Mouse (Mus musculus) C2C12 (cell line): ENCODE measurements around the gene Pcolce2. TPM values are rescaled to one million over a fixed set of nuclear protein-coding genes. Genes with fewer than 3 reads are reported as not detected.

ENCODE experiments used
- H3K27me3 ChIP-seq: one replicate; pipeline ENCODE4 v1.6.1; 2011; ENCODE audit not compliant: control insufficient read depth, insufficient read depth, insufficient read length
- H3K36me3 ChIP-seq: one replicate; pipeline ENCODE4 v1.6.1; 2011; ENCODE audit not compliant: control insufficient read depth, insufficient read depth
- H3K4me3 ChIP-seq: one replicate; pipeline ENCODE4 v1.5.1; 2011; ENCODE audit warnings: mild to moderate bottlenecking, control low read depth; ENCODE audit not compliant: poor library complexity, insufficient read depth, severe bottlenecking
- H3K79me2 ChIP-seq: one replicate; pipeline ENCODE4 v1.6.1; 2011; ENCODE audit not compliant: control insufficient read depth, insufficient read depth
- H3K79me3 ChIP-seq: one replicate; pipeline ENCODE4 v1.6.1; 2011; ENCODE audit warnings: low read depth, control low read depth
- H3ac ChIP-seq: one replicate; pipeline ENCODE3; 2011; ENCODE audit warnings: low read depth; ENCODE audit not compliant: control insufficient read depth, insufficient read length
- CEBPB ChIP-seq: IDR thresholded peaks from one replicate; pipeline ENCODE4 v1.6.1; 2011; ENCODE audit warnings: low read depth, mild to moderate bottlenecking, control low read depth, moderate library complexity
- CTCF ChIP-seq: IDR thresholded peaks from one replicate; pipeline ENCODE4 v1.5.1; 2011; ENCODE audit not compliant: control insufficient read depth, insufficient read depth, insufficient read length
- FOSL1 ChIP-seq: IDR thresholded peaks from one replicate; pipeline ENCODE4 v1.8.0; 2011; ENCODE audit warnings: mild to moderate bottlenecking, low read length; ENCODE audit not compliant: poor library complexity, insufficient read depth, severe bottlenecking
- MAX ChIP-seq: IDR thresholded peaks from one replicate; pipeline ENCODE4 v1.6.1; 2011; ENCODE audit warnings: mild to moderate bottlenecking, control low read depth
- MYOD1 ChIP-seq: IDR thresholded peaks from one replicate; pipeline ENCODE4 v1.6.1; 2011; ENCODE audit warnings: low read depth; ENCODE audit not compliant: control insufficient read depth, insufficient read length
- MYOG ChIP-seq: IDR thresholded peaks from one replicate; pipeline ENCODE4 v1.6.1; 2011; ENCODE audit not compliant: control insufficient read depth, insufficient read length; ENCODE audit errors: extremely low read depth
- USF1 ChIP-seq: IDR thresholded peaks from one replicate; pipeline ENCODE4 v1.6.1; 2011; ENCODE audit warnings: low read depth, mild to moderate bottlenecking, control low read depth, moderate library complexity
- polyA plus RNA-seq: library from polyadenylated mRNA; unstranded; fragments of >200 nt; fragmentation: generic; extraction: Trizol; gene quantifications from one replicate; pipeline ENCODE4 v1.2.1, GENCODE M21; 2012; ENCODE audit warnings: missing spikeins

The Pcolce2 gene
- polyA plus RNA-seq, 1 experiment = 54.9 TPM

- Histone ChIP-seq H3K79me2 (peaks cover 26% of the 10 kb centered on the region), H3ac (no peak overlapping the region), H3K4me3 (no peak overlapping the region), H3K79me3 (peaks cover 9% of the 10 kb centered on the region), H3K27me3 (no peaks in the 10 kb centered on the region), H3K36me3 (no peaks in the 10 kb centered on the region)
- TF ChIP-seq MYOD1 = no peak
- TF ChIP-seq CEBPB = no peak
- TF ChIP-seq CTCF = no peak
- no peak for TF ChIP-seq MYOG
- TF ChIP-seq FOSL1 = no peak
- no peak for TF ChIP-seq MAX
- TF ChIP-seq USF1 = no peak
Measured at GRCm38 (mm10) chr9:95636395-95636794, 1.0 kb upstream of the Pcolce2 start.

GRCm38 (mm10) chr9:95639919-95640318 lies 2.5 kb downstream of the Pcolce2 start:
- Histone ChIP-seq H3K79me2 (peaks cover 49% of the 10 kb centered on the region), H3ac (no peak overlapping the region), H3K4me3 (no peak overlapping the region), H3K27me3 (no peaks in the 10 kb centered on the region), H3K36me3 (peaks cover 19% of the 10 kb centered on the region), H3K79me3 (peaks cover 25% of the 10 kb centered on the region)
- TF ChIP-seq MYOD1 = no peak
- TF ChIP-seq USF1 = peak; percentile 52

GRCm38 (mm10) chr9:95645926-95646325 lies 8.5 kb downstream of the Pcolce2 start:
- no peaks in the 10 kb centered on the region for H3K27me3 ChIP-seq
- peaks cover 47% of the 10 kb centered on the region for H3K36me3 ChIP-seq
- TF ChIP-seq USF1 = no peak
- no peak for TF ChIP-seq CTCF
- TF ChIP-seq MYOD1 = no peak
- no peak for TF ChIP-seq FOSL1
- no peak for TF ChIP-seq MAX
- no peak for TF ChIP-seq MYOG
- no peak for TF ChIP-seq CEBPB
- no peak overlapping the region for H3ac ChIP-seq
- H3K79me3 ChIP-seq = peaks cover 28% of the 10 kb centered on the region
- H3K79me2 ChIP-seq = peaks cover 39% of the 10 kb centered on the region
- H3K4me3 ChIP-seq = no peak overlapping the region

GRCm38 (mm10) chr9:95653363-95653762 lies 16.0 kb downstream of the Pcolce2 start:
- TF ChIP-seq MAX = no peak
- no peak for TF ChIP-seq CTCF
- TF ChIP-seq USF1 = no peak
- TF ChIP-seq CEBPB = no peak
- TF ChIP-seq FOSL1 = no peak
- peaks cover 18% of the 10 kb centered on the region for H3K79me2 ChIP-seq

GRCm38 (mm10) chr9:95654356-95654755 lies 17.0 kb downstream of the Pcolce2 start:
- H3K4me3 ChIP-seq = no peak overlapping the region
- no peak overlapping the region for H3ac ChIP-seq
- H3K79me3 ChIP-seq = peaks cover 7% of the 10 kb centered on the region
- peaks cover 28% of the 10 kb centered on the region for H3K79me2 ChIP-seq
- no peaks in the 10 kb centered on the region for H3K27me3 ChIP-seq
- peaks cover 13% of the 10 kb centered on the region for H3K36me3 ChIP-seq
- no peak for TF ChIP-seq FOSL1

More at GRCm38 (mm10) chr9:95653363-95653762, 16.0 kb downstream of the Pcolce2 start:
- Histone ChIP-seq H3ac (no peak overlapping the region), H3K36me3 (peaks cover 18% of the 10 kb centered on the region), H3K27me3 (no peaks in the 10 kb centered on the region), H3K4me3 (no peak overlapping the region), H3K79me3 (peaks cover 4% of the 10 kb centered on the region)

DNA sequence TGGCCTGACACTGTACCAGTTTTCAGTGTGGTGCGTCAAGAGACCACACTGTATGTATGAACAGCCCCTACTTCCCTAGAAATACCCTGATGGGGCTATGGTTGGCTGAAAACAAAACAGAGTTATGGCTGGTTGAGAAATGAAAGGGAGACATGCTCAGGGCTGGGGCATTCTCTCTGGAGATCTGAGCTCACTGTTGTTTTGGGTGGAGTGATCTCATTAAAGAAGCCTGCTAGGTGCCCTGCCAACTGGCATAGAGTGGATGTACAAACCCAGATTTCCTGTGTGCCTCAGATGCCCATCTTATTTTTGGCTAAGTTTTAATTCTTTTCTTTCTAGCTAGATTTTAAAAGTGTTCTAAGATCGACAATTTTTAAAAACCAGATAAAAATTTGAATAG lies 20.5 kb downstream of the Pcolce2 start:
- no peak for TF ChIP-seq USF1
- TF ChIP-seq MYOD1 = no peak
- no peak for TF ChIP-seq CTCF
- TF ChIP-seq FOSL1 = no peak
- TF ChIP-seq MYOG = no peak
- no peak for TF ChIP-seq MAX
- TF ChIP-seq CEBPB = no peak
- H3ac ChIP-seq = no peak overlapping the region

More for the DNA sequence above, 20.5 kb downstream of the Pcolce2 start:
- H3K27me3 ChIP-seq = no peaks in the 10 kb centered on the region
- H3K79me2 ChIP-seq = peaks cover 55% of the 10 kb centered on the region
- no peak overlapping the region for H3K4me3 ChIP-seq
- peaks cover 15% of the 10 kb centered on the region for H3K36me3 ChIP-seq
- H3K79me3 ChIP-seq = peaks cover 7% of the 10 kb centered on the region
